Mouse (Mus musculus) midbrain, embryonic 16.5 days (tissue): ENCODE results near the gene Zscan26. TPM values are rescaled to one million over a fixed set of nuclear protein-coding genes. Genes with fewer than 3 reads are reported as not detected.
A peak's percentile ranks its signal among the peaks of the same experiment; 100 is the strongest.
"Not testable (repeated sequence)": the region's sequence is repeated elsewhere in the genome, so short reads cannot be mapped to it uniquely, and the experiment has no call there.

Source experiments
- ATAC-seq: fragments of 200-750 bp; cut with Nextera tagmentation; 2 replicates; pipeline ENCODE4 v1.8.0; 2017; ENCODE audit warnings: moderate TSS enrichment
- H3K27ac ChIP-seq: fragments of 300-500 bp; sonication (generic); 2 replicates; pipeline ENCODE4 v1.5.1; 2014; ENCODE audit warnings: mild to moderate bottlenecking, low read length, mixed read lengths
- H3K27me3 ChIP-seq: fragments of 300-500 bp; sonication (generic); 2 replicates; pipeline ENCODE4 v1.6.1; 2014; ENCODE audit warnings: low read depth, low read length, mixed read lengths; ENCODE audit not compliant: control insufficient read depth, insufficient read depth
- H3K36me3 ChIP-seq: fragments of 300-500 bp; sonication (generic); 2 replicates; pipeline ENCODE4 v1.6.1; 2014; ENCODE audit warnings: mild to moderate bottlenecking, low read length, moderate library complexity, mixed read lengths; ENCODE audit not compliant: control insufficient read depth, insufficient read depth
- H3K4me1 ChIP-seq: fragments of 300-500 bp; sonication (generic); 2 replicates; pipeline ENCODE4 v1.6.1; 2014; ENCODE audit warnings: mild to moderate bottlenecking, low read length, mixed read lengths; ENCODE audit not compliant: control insufficient read depth, insufficient read depth
- H3K4me2 ChIP-seq: fragments of 300-500 bp; sonication (generic); 2 replicates; pipeline ENCODE4 v1.6.1; 2014; ENCODE audit warnings: mild to moderate bottlenecking, low read length, mixed read lengths
- H3K4me3 ChIP-seq: fragments of 300-500 bp; sonication (generic); 2 replicates; pipeline ENCODE4 v1.5.1; 2014; ENCODE audit warnings: low read depth, mild to moderate bottlenecking, low read length, moderate library complexity, mixed read lengths
- H3K9ac ChIP-seq: fragments of 300-500 bp; sonication (generic); 2 replicates; pipeline ENCODE4 v1.6.1; 2014; ENCODE audit warnings: low read depth, low read length, mixed read lengths
- H3K9me3 ChIP-seq: fragments of 300-500 bp; sonication (generic); replicated peaks from 2 replicates; pipeline ENCODE4 v1.6.1; 2014; ENCODE audit warnings: mild to moderate bottlenecking, low read length, mixed read lengths; ENCODE audit not compliant: control insufficient read depth, poor library complexity, severe bottlenecking
- WGBS: fragments of 180-500 bp; shearing (Covaris S2); extraction: QIAGEN DNeasy Blood & Tissue Kit; methylation state at CpG from one replicate; pipeline ENCODE4 v1.1.7; 2014; 5-methylcytosine and 5-hydroxymethylcytosine counted together
- polyA plus RNA-seq: library from polyadenylated mRNA; unstranded; fragments of >200 nt; fragmentation: Nextera tagmentation; extraction: Ambion mirVana; gene quantifications from 2 replicates; pipeline ENCODE4 v1.2.1, GENCODE M21; 2015

The Zscan26 gene
- polyA plus RNA-seq, 1 experiment from 2014 or later: 21.5 TPM

- Histone ChIP-seq H3K27me3 (peaks cover 5% of the 10 kb centered on the region; the same call in 1 of the 2 replicates), H3K4me3 (peak within 1 kb of the TSS; percentile 54), H3K9me3 (no peaks in the 10 kb centered on the region), H3K27ac (peak within 1 kb of the TSS; percentile 76), H3K9ac (peak within 1 kb of the TSS; percentile 86), H3K4me2 (peak within 1 kb of the TSS; percentile 89), H3K36me3 (no peaks in the 10 kb centered on the region), H3K4me1 (peaks cover 5% of the 10 kb centered on the region; the same call in 1 of the 2 replicates)
- ATAC-seq: peak; percentile 100
- WGBS: under 1% methylated on average over 54 of the region's 54 CpGs
Observed at GRCm38 (mm10) chr13:21468061-21469019, 14.8 kb upstream of the Zscan26 start, which contains the start of gene Nkapl. Nkapl (minus strand) TSS chr13:21468509.

- no peak for ATAC-seq
- no peak overlapping the region for H3K4me3 ChIP-seq
- H3K4me1 ChIP-seq: peaks cover 5% of the 10 kb centered on the region; the same call in 1 of the 2 replicates
- no peaks in the 10 kb centered on the region for H3K36me3 ChIP-seq
- WGBS: 88% methylated on average over 10 of the region's 10 CpGs
- H3K9ac ChIP-seq: no peak overlapping the region
- H3K27me3 ChIP-seq: peaks cover 5% of the 10 kb centered on the region; the same call in 1 of the 2 replicates
- no peaks in the 10 kb centered on the region for H3K9me3 ChIP-seq
- no peak overlapping the region for H3K27ac ChIP-seq
- no peak overlapping the region for H3K4me2 ChIP-seq
Observed at GRCm38 (mm10) chr13:21467336-21467735, 13.8 kb upstream of the Zscan26 start.

GRCm38 (mm10) chr13:21462516-21462915, 9.0 kb upstream of the Zscan26 start:
- not testable (repeated sequence) for H3K27ac ChIP-seq, H3K4me3 ChIP-seq, H3K27me3 ChIP-seq, H3K9ac ChIP-seq, H3K9me3 ChIP-seq, H3K4me1 ChIP-seq, H3K4me2 ChIP-seq, H3K36me3 ChIP-seq, ATAC-seq
- WGBS: 60% methylated on average over 9 of the region's 9 CpGs

- 4% methylated on average over 4 of the region's 4 CpGs for WGBS
- no peak overlapping the region for H3K4me2 ChIP-seq
- H3K36me3 ChIP-seq: no peaks in the 10 kb centered on the region
Observed at GRCm38 (mm10) chr13:21456347-21456746, 2.8 kb upstream of the Zscan26 start.

GRCm38 (mm10) chr13:21454133-21454532, 603 bp upstream of the Zscan26 start:
- H3K4me2 ChIP-seq: no peak overlapping the region; the same call in 1 of the 2 replicates

More at GRCm38 (mm10) chr13:21456347-21456746, 2.8 kb upstream of the Zscan26 start:
- peaks cover 15% of the 10 kb centered on the region for H3K4me1 ChIP-seq
- peaks cover 6% of the 10 kb centered on the region; the same call in 1 of the 2 replicates for H3K27me3 ChIP-seq
- no peaks in the 10 kb centered on the region for H3K9me3 ChIP-seq
- ATAC-seq: no peak
- H3K27ac ChIP-seq: no peak overlapping the region
- H3K4me3 ChIP-seq: no peak overlapping the region
- H3K9ac ChIP-seq: no peak overlapping the region

GRCm38 (mm10) chr13:21453042-21453441, 488 bp downstream of the Zscan26 start:
- H3K27me3 ChIP-seq: peaks cover 6% of the 10 kb centered on the region; the same call in 1 of the 2 replicates
- WGBS: under 1% methylated on average over 13 of the region's 13 CpGs
- H3K9ac ChIP-seq: peak overlapping the region; percentile 77
- 0 out of 2 replicates have a peak, but pooled peaks cover 2% of the 10 kb centered on the region for H3K36me3 ChIP-seq
- H3K9me3 ChIP-seq: no peaks in the 10 kb centered on the region
- H3K27ac ChIP-seq: peak overlapping the region; percentile 71
- H3K4me3 ChIP-seq: peak overlapping the region; percentile 76
- peak overlapping the region; percentile 73 for H3K4me2 ChIP-seq
- peak; percentile 46 for ATAC-seq
- peaks cover 15% of the 10 kb centered on the region for H3K4me1 ChIP-seq

More at GRCm38 (mm10) chr13:21454133-21454532, 603 bp upstream of the Zscan26 start:
- H3K27ac ChIP-seq: no peak overlapping the region
- no peak overlapping the region for H3K4me3 ChIP-seq
- peaks cover 15% of the 10 kb centered on the region for H3K4me1 ChIP-seq
- H3K36me3 ChIP-seq: no peaks in the 10 kb centered on the region
- H3K9ac ChIP-seq: no peak overlapping the region
- 87% methylated on average over 3 of the region's 3 CpGs for WGBS
- H3K27me3 ChIP-seq: peaks cover 6% of the 10 kb centered on the region; the same call in 1 of the 2 replicates
- no peak for ATAC-seq
- no peaks in the 10 kb centered on the region for H3K9me3 ChIP-seq

GRCm38 (mm10) chr13:21447856-21448614, 5.5 kb downstream of the Zscan26 start:
- Histone ChIP-seq H3K4me2 (no peak overlapping the region), H3K36me3 (peaks cover 24% of the 10 kb centered on the region), H3K27ac (no peak overlapping the region), H3K4me1 (peaks cover 12% of the 10 kb centered on the region), H3K9ac (no peak overlapping the region), H3K9me3 (no peaks in the 10 kb centered on the region), H3K4me3 (no peak overlapping the region), H3K27me3 (no peaks in the 10 kb centered on the region)
- WGBS: 85% methylated on average over 16 of the region's 16 CpGs
- no peak for ATAC-seq

GRCm38 (mm10) chr13:21446796-21447195, 6.7 kb downstream of the Zscan26 start:
- peaks cover 24% of the 10 kb centered on the region for H3K36me3 ChIP-seq
- no peak overlapping the region for H3K9ac ChIP-seq
- 93% methylated on average over 9 of the region's 9 CpGs for WGBS
- H3K4me3 ChIP-seq: no peak overlapping the region
- ATAC-seq: no peak
- H3K4me1 ChIP-seq: 0 out of 2 replicates have a peak, but pooled peaks cover under 1% of the 10 kb centered on the region
- H3K4me2 ChIP-seq: no peak overlapping the region
- no peak overlapping the region for H3K27ac ChIP-seq
- H3K27me3 ChIP-seq: no peaks in the 10 kb centered on the region
- H3K9me3 ChIP-seq: no peaks in the 10 kb centered on the region
